Mouse (Mus musculus) neural tube, embryonic 12.5 days (tissue): ENCODE results near the gene Limch1. TPM values are rescaled to one million over a fixed set of nuclear protein-coding genes. Genes with fewer than 3 reads are reported as not detected.

Experiments
- ATAC-seq: fragments of 200-750 bp; cut with Nextera tagmentation; 2 replicates; pipeline ENCODE4 v1.8.0; 2017; ENCODE audit warnings: low read depth, mild to moderate bottlenecking, moderate TSS enrichment, moderate library complexity; ENCODE audit not compliant: low FRiP score
- H3K27ac ChIP-seq: fragments of 300-500 bp; sonication (generic); 2 replicates; pipeline ENCODE4 v1.5.1; 2016
- H3K27me3 ChIP-seq: fragments of 300-500 bp; sonication (generic); replicated peaks from 2 replicates; pipeline ENCODE4 v1.6.1; 2016; ENCODE audit warnings: mild to moderate bottlenecking
- H3K36me3 ChIP-seq: fragments of 300-500 bp; sonication (generic); 2 replicates; pipeline ENCODE4 v1.6.1; 2016; ENCODE audit warnings: mild to moderate bottlenecking
- H3K4me1 ChIP-seq: fragments of 300-500 bp; sonication (generic); 2 replicates; pipeline ENCODE4 v1.6.1; 2016
- H3K4me2 ChIP-seq: fragments of 300-500 bp; sonication (generic); replicated peaks from 2 replicates; pipeline ENCODE4 v1.6.1; 2016; ENCODE audit warnings: mild to moderate bottlenecking
- H3K4me3 ChIP-seq: fragments of 300-500 bp; sonication (generic); 2 replicates; pipeline ENCODE4 v1.5.1; 2016
- H3K9ac ChIP-seq: fragments of 300-500 bp; sonication (generic); 2 replicates; pipeline ENCODE4 v1.6.1; 2016; ENCODE audit warnings: mild to moderate bottlenecking
- H3K9me3 ChIP-seq: fragments of 300-500 bp; sonication (generic); 2 replicates; pipeline ENCODE4 v1.6.1; 2016; ENCODE audit warnings: mild to moderate bottlenecking
- WGBS: fragments of 180-500 bp; shearing (Covaris S2); methylation state at CpG from one replicate; pipeline ENCODE4 v1.1.7; 2016; 5-methylcytosine and 5-hydroxymethylcytosine counted together
- polyA plus RNA-seq: library from polyadenylated mRNA; unstranded; fragments of >200 nt; fragmentation: Nextera tagmentation; extraction: Ambion mirVana; gene quantifications from 2 replicates; pipeline ENCODE4 v1.2.1, GENCODE M21; 2016

The Limch1 gene
- polyA plus RNA-seq, 1 experiment from 2014 or later: 59.8 TPM

- no peak for ATAC-seq
- Histone ChIP-seq H3K4me2 (no peak overlapping the region), H3K9ac (no peak overlapping the region), H3K27ac (no peak overlapping the region), H3K27me3 (no peaks in the 10 kb centered on the region), H3K4me3 (no peak overlapping the region), H3K9me3 (no peaks in the 10 kb centered on the region), H3K36me3 (no peaks in the 10 kb centered on the region), H3K4me1 (no peaks in the 10 kb centered on the region)
- 72% methylated on average over 11 of the region's 11 CpGs for WGBS
Measured at GRCm38 (mm10) chr5:66850721-66851251, 105.2 kb downstream of the Limch1 start.

- WGBS: 86% methylated on average over 5 of the region's 5 CpGs
- Histone ChIP-seq H3K4me1 (peaks cover 2% of the 10 kb centered on the region), H3K27ac (no peak overlapping the region)
Measured at GRCm38 (mm10) chr5:66851708-66852107, 106.1 kb downstream of the Limch1 start.

GRCm38 (mm10) chr5:66854263-66854662, 108.6 kb downstream of the Limch1 start:
- Histone ChIP-seq H3K9me3 (no peaks in the 10 kb centered on the region), H3K4me2 (no peak overlapping the region), H3K4me3 (no peak overlapping the region), H3K27ac (no peak overlapping the region), H3K4me1 (peaks cover 10% of the 10 kb centered on the region), H3K9ac (no peak overlapping the region), H3K36me3 (no peaks in the 10 kb centered on the region), H3K27me3 (no peaks in the 10 kb centered on the region)
- 93% methylated on average over 5 of the region's 5 CpGs for WGBS
- no peak for ATAC-seq

More at GRCm38 (mm10) chr5:66851708-66852107, 106.1 kb downstream of the Limch1 start:
- no peaks in the 10 kb centered on the region for H3K36me3 ChIP-seq
- no peak overlapping the region for H3K4me2 ChIP-seq
- ATAC-seq: no peak
- no peaks in the 10 kb centered on the region for H3K27me3 ChIP-seq
- H3K4me3 ChIP-seq: no peak overlapping the region
- no peak overlapping the region for H3K9ac ChIP-seq
- H3K9me3 ChIP-seq: no peaks in the 10 kb centered on the region

- H3K36me3 ChIP-seq: no peaks in the 10 kb centered on the region
- H3K4me3 ChIP-seq: no peak overlapping the region
- ATAC-seq: peak; percentile 52
- 66% methylated on average over 11 of the region's 11 CpGs for WGBS
- no peak overlapping the region for H3K27ac ChIP-seq
- no peaks in the 10 kb centered on the region for H3K9me3 ChIP-seq
- H3K27me3 ChIP-seq: no peaks in the 10 kb centered on the region
- H3K4me2 ChIP-seq: no peak overlapping the region
- no peak overlapping the region for H3K9ac ChIP-seq
- H3K4me1 ChIP-seq: peaks cover 10% of the 10 kb centered on the region
Measured at GRCm38 (mm10) chr5:66855358-66856107, 109.9 kb downstream of the Limch1 start.

- no peak overlapping the region for H3K9ac ChIP-seq
- 92% methylated on average over 3 of the region's 3 CpGs for WGBS
- no peak overlapping the region for H3K4me3 ChIP-seq
- H3K36me3 ChIP-seq: no peaks in the 10 kb centered on the region
- H3K27me3 ChIP-seq: no peaks in the 10 kb centered on the region
- H3K4me1 ChIP-seq: peaks cover 27% of the 10 kb centered on the region
- H3K27ac ChIP-seq: no peak overlapping the region
- no peak for ATAC-seq
- H3K9me3 ChIP-seq: no peaks in the 10 kb centered on the region
- H3K4me2 ChIP-seq: no peak overlapping the region
Measured at GRCm38 (mm10) chr5:66859506-66859905, 113.9 kb downstream of the Limch1 start.

- ATAC-seq: peak; percentile 23; the same call in 1 of the 2 replicates
- Histone ChIP-seq H3K9ac (no peak overlapping the region), H3K4me1 (peaks cover 34% of the 10 kb centered on the region), H3K4me3 (no peak overlapping the region), H3K36me3 (no peaks in the 10 kb centered on the region), H3K9me3 (no peaks in the 10 kb centered on the region), H3K27ac (no peak overlapping the region), H3K4me2 (peak overlapping the region; percentile 22; the same call in 1 of the 2 replicates), H3K27me3 (no peaks in the 10 kb centered on the region)
- whole genome bisulfite sequencing: 51% methylated on average over 17 of the region's 17 CpGs
Measured at GRCm38 (mm10) chr5:66861232-66862035, 115.8 kb downstream of the Limch1 start.

- H3K4me3 ChIP-seq: no peak overlapping the region
- H3K36me3 ChIP-seq: no peaks in the 10 kb centered on the region
- WGBS: 83% methylated on average over 4 of the region's 4 CpGs
- peaks cover 28% of the 10 kb centered on the region; the same call in 1 of the 2 replicates for H3K4me1 ChIP-seq
- no peaks in the 10 kb centered on the region for H3K27me3 ChIP-seq
- no peak for ATAC-seq
- no peak overlapping the region for H3K4me2 ChIP-seq
- no peaks in the 10 kb centered on the region for H3K9me3 ChIP-seq
- H3K9ac ChIP-seq: no peak overlapping the region
- no peak overlapping the region for H3K27ac ChIP-seq
Measured at GRCm38 (mm10) chr5:66862151-66862550, 116.5 kb downstream of the Limch1 start.

GRCm38 (mm10) chr5:66865229-66865628, 119.6 kb downstream of the Limch1 start:
- Histone ChIP-seq H3K27me3 (no peaks in the 10 kb centered on the region), H3K36me3 (no peaks in the 10 kb centered on the region), H3K9ac (no peak overlapping the region), H3K4me1 (peaks cover 24% of the 10 kb centered on the region; the same call in 1 of the 2 replicates), H3K4me2 (no peak overlapping the region), H3K9me3 (no peaks in the 10 kb centered on the region), H3K27ac (no peak overlapping the region), H3K4me3 (no peak overlapping the region)
- WGBS: 55% methylated on average over 5 of the region's 5 CpGs
- ATAC-seq: 0 out of 2 replicates have a peak, but pooled peaks have one; percentile 32

- H3K36me3 ChIP-seq: no peaks in the 10 kb centered on the region
- no peaks in the 10 kb centered on the region for H3K9me3 ChIP-seq
- H3K9ac ChIP-seq: no peak overlapping the region
- 61% methylated on average over 8 of the region's 8 CpGs for WGBS
- peak; percentile 39; the same call in 1 of the 2 replicates for ATAC-seq
- H3K27me3 ChIP-seq: no peaks in the 10 kb centered on the region
- H3K4me3 ChIP-seq: no peak overlapping the region
- no peak overlapping the region for H3K27ac ChIP-seq
- H3K4me2 ChIP-seq: no peak overlapping the region
- H3K4me1 ChIP-seq: peaks cover 22% of the 10 kb centered on the region; the same call in 1 of the 2 replicates
Measured at GRCm38 (mm10) chr5:66866019-66866418, 120.4 kb downstream of the Limch1 start.

GRCm38 (mm10) chr5:66869545-66869944, 123.9 kb downstream of the Limch1 start:
- H3K4me2 ChIP-seq: no peak overlapping the region
- no peaks in the 10 kb centered on the region for H3K9me3 ChIP-seq
- no peaks in the 10 kb centered on the region for H3K27me3 ChIP-seq
- 0 out of 2 replicates have a peak, but pooled peaks cover 8% of the 10 kb centered on the region for H3K4me1 ChIP-seq
- no peak overlapping the region for H3K27ac ChIP-seq
- 93% methylated on average over 4 of the region's 4 CpGs for WGBS
- ATAC-seq: no peak
- no peak overlapping the region for H3K4me3 ChIP-seq
- no peak overlapping the region for H3K9ac ChIP-seq
- H3K36me3 ChIP-seq: no peaks in the 10 kb centered on the region

GRCm38 (mm10) chr5:66871521-66872050, 126.0 kb downstream of the Limch1 start:
- no peak overlapping the region for H3K27ac ChIP-seq
- WGBS: 95% methylated on average over 11 of the region's 11 CpGs
- no peak overlapping the region for H3K4me2 ChIP-seq
- H3K36me3 ChIP-seq: no peaks in the 10 kb centered on the region
- no peaks in the 10 kb centered on the region for H3K9me3 ChIP-seq
- H3K4me3 ChIP-seq: no peak overlapping the region
- H3K4me1 ChIP-seq: peaks cover 5% of the 10 kb centered on the region
- ATAC-seq: no peak
- no peaks in the 10 kb centered on the region for H3K27me3 ChIP-seq
- H3K9ac ChIP-seq: no peak overlapping the region

GRCm38 (mm10) chr5:66872053-66872452, 126.4 kb downstream of the Limch1 start:
- H3K27me3 ChIP-seq: no peaks in the 10 kb centered on the region
- no peaks in the 10 kb centered on the region for H3K36me3 ChIP-seq
- 94% methylated on average over 4 of the region's 4 CpGs for WGBS
- H3K9me3 ChIP-seq: no peaks in the 10 kb centered on the region
- H3K4me2 ChIP-seq: no peak overlapping the region
- H3K27ac ChIP-seq: no peak overlapping the region
- H3K9ac ChIP-seq: no peak overlapping the region
- ATAC-seq: no peak
- no peak overlapping the region for H3K4me3 ChIP-seq
- peaks cover 5% of the 10 kb centered on the region for H3K4me1 ChIP-seq
